Mouse (Mus musculus): Measurements from ENCODE around the gene Taar7b. TPM values are rescaled to one million over a fixed set of nuclear protein-coding genes. Genes with fewer than 3 reads are reported as not detected.

Taar7b gene
- polyA plus RNA-seq (2021) = not detected

DNA sequence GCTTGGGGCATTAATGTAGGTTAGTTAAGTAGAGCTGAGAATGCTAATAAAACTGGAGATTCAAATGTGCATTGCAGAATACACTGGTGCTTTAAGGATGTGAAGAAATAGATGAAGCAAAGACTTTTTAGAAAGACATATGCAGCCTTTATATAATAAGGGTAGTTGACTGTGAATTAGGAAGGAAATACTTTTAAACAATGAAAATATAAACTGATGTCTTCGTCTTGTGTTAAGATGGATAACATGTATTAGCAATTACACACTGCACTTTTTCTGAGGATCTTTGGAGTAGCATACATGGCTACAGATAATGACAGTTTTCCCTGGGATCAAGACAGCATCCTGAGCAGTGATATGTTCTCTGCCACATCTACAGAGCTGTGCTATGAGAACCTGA lies at the start of gene Taar7b:
Taar7b (plus strand) TSS at position 301 of the 400 bp plus-strand sequence.
- in situ Hi-C loops (cut with MboI; ENCODE audit: low pct_unique_long_range_greater_than_20kb) = no loop called here
- no peak for ATAC-seq
- ChIA-PET POLR2A (no interaction called here), CTCF (no interaction called here)
- peaks cover 38% of the 10 kb centered on the region for H3K27me3 ChIP-seq
- TF ChIP-seq CTCF (IDR thresholded peaks at IDR 0.05) = no peak
- DNase-seq (ENCODE audit: low read depth, low spot score) = no peak

- ChIA-PET POLR2A (no interaction called here), CTCF (no interaction called here)
- peaks cover 11% of the 10 kb centered on the region for H3K27me3 ChIP-seq
- no peak for TF ChIP-seq CTCF (IDR thresholded peaks at IDR 0.05)
- DNase-seq (ENCODE audit: low read depth, low spot score) = no peak
- in situ Hi-C loops (cut with MboI; ENCODE audit: low pct_unique_long_range_greater_than_20kb) = loop anchor here (25.0 kb wide), 1 partner anchor 336 kb away; no protein-coding TSS in a partner anchor
- no peak for ATAC-seq
These were observed 48.0 kb upstream of the Taar7b start for GRCm38 (mm10) chr10:23951714-23952113.

- POLR2A ChIA-PET = no interaction called here
- peaks cover 17% of the 10 kb centered on the region for H3K27me3 ChIP-seq
- TF ChIP-seq CTCF (IDR thresholded peaks at IDR 0.05) = no peak
- in situ Hi-C loops (cut with MboI; ENCODE audit: low pct_unique_long_range_greater_than_20kb) = loop anchor here (25.0 kb wide), 1 partner anchor 328 kb away; no protein-coding TSS in a partner anchor
- CTCF ChIA-PET = no interaction called here
- ATAC-seq = no peak
- DNase-seq (ENCODE audit: low read depth, low spot score) = no peak
These were observed 40.7 kb upstream of the Taar7b start for GRCm38 (mm10) chr10:23959071-23959470.

- ChIA-PET POLR2A (no interaction called here), CTCF (no interaction called here)
- H3K27me3 ChIP-seq = peaks cover 17% of the 10 kb centered on the region
- no peak for DNase-seq (ENCODE audit: low read depth, low spot score)
- in situ Hi-C loops (cut with MboI; ENCODE audit: low pct_unique_long_range_greater_than_20kb) = loop anchor here (25.0 kb wide), 1 partner anchor 327 kb away; no protein-coding TSS in a partner anchor
- TF ChIP-seq CTCF (IDR thresholded peaks at IDR 0.05) = no peak
- ATAC-seq = no peak
These were observed 39.3 kb upstream of the Taar7b start, which contains the start of gene Taar4 for GRCm38 (mm10) chr10:23960444-23960915. Gene Taar4, plus strand, starts transcription at chr10:23960494.

GRCm38 (mm10) chr10:23963444-23963843 lies 36.3 kb upstream of the Taar7b start:
- peaks cover 26% of the 10 kb centered on the region for H3K27me3 ChIP-seq
- ATAC-seq (no peak), DNase-seq (ENCODE audit: low read depth, low spot score) (no peak)
- CTCF ChIA-PET = no interaction called here
- POLR2A ChIA-PET = no interaction called here
- in situ Hi-C loops (cut with MboI; ENCODE audit: low pct_unique_long_range_greater_than_20kb) = loop anchor here (25.0 kb wide), 1 partner anchor 324 kb away; no protein-coding TSS in a partner anchor
- TF ChIP-seq CTCF (IDR thresholded peaks at IDR 0.05) = no peak

DNA sequence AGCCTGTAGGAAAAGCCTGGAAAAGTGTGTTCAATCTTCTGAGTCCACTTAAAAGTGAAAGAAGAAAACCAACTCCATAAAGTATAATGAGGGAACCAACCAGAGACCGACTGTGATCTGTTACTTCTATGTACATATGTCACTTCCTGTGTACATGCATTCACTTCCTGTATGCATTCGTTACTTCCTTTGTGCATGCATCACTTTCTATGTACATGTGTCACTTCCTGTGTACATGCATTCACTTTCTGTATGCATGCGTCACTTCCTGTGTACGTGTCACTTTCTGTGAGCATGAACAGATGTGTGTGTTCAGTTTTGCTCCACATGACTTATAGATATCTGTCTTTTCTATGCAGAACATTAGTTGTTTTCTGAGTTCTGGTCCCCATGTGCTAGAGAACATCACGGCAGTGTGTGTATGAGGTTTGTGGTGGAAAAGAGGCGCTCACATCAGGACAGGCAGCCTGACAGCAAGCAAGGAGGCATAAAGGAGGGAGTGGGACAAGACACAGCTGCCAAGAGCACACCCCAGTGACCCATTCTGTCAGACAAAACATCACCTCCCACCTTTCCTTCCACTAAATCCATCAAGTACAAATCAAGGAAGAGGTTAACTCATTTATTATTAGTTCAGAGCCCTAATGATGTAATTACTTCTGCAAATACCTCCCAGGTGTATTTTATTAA lies 34.7 kb upstream of the Taar7b start:
- in situ Hi-C loops (cut with MboI; ENCODE audit: low pct_unique_long_range_greater_than_20kb) = loop anchor here (25.0 kb wide), 1 partner anchor 322 kb away; no protein-coding TSS in a partner anchor
- POLR2A ChIA-PET = no interaction called here
- H3K27me3 ChIP-seq = peaks cover 28% of the 10 kb centered on the region
- DNase-seq (ENCODE audit: low read depth, low spot score) (no peak), ATAC-seq (no peak)
- TF ChIP-seq CTCF (IDR thresholded peaks at IDR 0.05) = no peak
- CTCF ChIA-PET = no interaction called here

GRCm38 (mm10) chr10:23970656-23971165 lies 29.0 kb upstream of the Taar7b start, which contains the start of gene Taar5:
Gene Taar5, plus strand, starts transcription at chr10:23970706.
- in situ Hi-C loops (cut with MboI; ENCODE audit: low pct_unique_long_range_greater_than_20kb) = loop anchor here (25.0 kb wide), 1 partner anchor 317 kb away; no protein-coding TSS in a partner anchor
- CTCF ChIA-PET = interaction anchor here (1.2 kb wide), 1 partner anchor 11 kb away, joined by 3 read pairs; no protein-coding TSS in a partner anchor
- no peak for DNase-seq (ENCODE audit: low read depth, low spot score)
- peaks cover 42% of the 10 kb centered on the region for H3K27me3 ChIP-seq
- TF ChIP-seq CTCF (IDR thresholded peaks at IDR 0.05) = no peak
- no peak for ATAC-seq
- POLR2A ChIA-PET = no interaction called here

DNA sequence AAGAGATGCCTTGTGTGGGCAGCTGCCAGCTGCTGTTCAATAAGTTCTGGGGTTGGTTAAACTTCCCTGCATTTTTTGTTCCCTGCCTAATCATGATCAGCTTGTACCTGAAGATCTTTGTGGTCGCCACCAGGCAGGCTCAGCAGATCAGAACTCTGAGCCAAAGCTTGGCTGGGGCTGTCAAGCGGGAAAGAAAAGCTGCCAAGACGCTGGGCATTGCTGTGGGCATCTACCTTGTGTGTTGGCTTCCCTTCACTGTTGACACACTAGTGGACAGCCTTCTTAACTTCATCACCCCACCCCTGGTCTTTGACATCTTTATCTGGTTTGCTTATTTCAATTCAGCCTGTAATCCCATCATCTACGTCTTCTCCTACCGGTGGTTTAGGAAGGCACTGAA lies 28.5 kb upstream of the Taar7b start:
- POLR2A ChIA-PET = no interaction called here
- ATAC-seq = no peak
- in situ Hi-C loops (cut with MboI; ENCODE audit: low pct_unique_long_range_greater_than_20kb) = loop anchor here (25.0 kb wide), 1 partner anchor 316 kb away; no protein-coding TSS in a partner anchor

GRCm38 (mm10) chr10:23977958-23978357 lies 21.8 kb upstream of the Taar7b start:
- in situ Hi-C loops (cut with MboI; ENCODE audit: low pct_unique_long_range_greater_than_20kb) = no loop called here
- no peak for TF ChIP-seq CTCF (IDR thresholded peaks at IDR 0.05)
- peaks cover 7% of the 10 kb centered on the region for H3K27me3 ChIP-seq
- ChIA-PET CTCF (interaction anchor here (1.6 kb wide), 1 partner anchor 27 kb away, joined by 3 read pairs; no protein-coding TSS in a partner anchor), POLR2A (no interaction called here)
- no peak for DNase-seq (ENCODE audit: low read depth, low spot score)
- ATAC-seq = no peak

More for the DNA sequence above, 28.5 kb upstream of the Taar7b start:
- peaks cover 36% of the 10 kb centered on the region for H3K27me3 ChIP-seq
- TF ChIP-seq CTCF (IDR thresholded peaks at IDR 0.05) = no peak
- CTCF ChIA-PET = interaction anchor here (1.2 kb wide), 1 partner anchor 10 kb away, joined by 3 read pairs; no protein-coding TSS in a partner anchor
- no peak for DNase-seq (ENCODE audit: low read depth, low spot score)

- ChIA-PET CTCF (interaction anchor here (0.5 to 1.6 kb wide), 3 partner anchors 26 to 152 kb away, joined by 3 to 4 read pairs (median 3); no protein-coding TSS in a partner anchor), POLR2A (no interaction called here)
- H3K27me3 ChIP-seq = peaks cover 7% of the 10 kb centered on the region
- DNase-seq (ENCODE audit: low read depth, low spot score) = peak; percentile 10
- TF ChIP-seq CTCF (IDR thresholded peaks at IDR 0.05) = peak; percentile 77
- ATAC-seq = peak; percentile 82
- in situ Hi-C loops (cut with MboI; ENCODE audit: low pct_unique_long_range_greater_than_20kb) = no loop called here
These were observed 20.6 kb upstream of the Taar7b start for GRCm38 (mm10) chr10:23978901-23979705.

Data from Patski (cell line).